Mouse (Mus musculus): ENCODE data around the gene Tmcc2.

Gene Tmcc2

GRCm38 (mm10) chr1:132315889-132316624 is 75.0 kb downstream of the Tmcc2 start, which contains the start of gene Nuak2:
Nuak2 (plus strand) TSS chr1:132316126.
- in situ Hi-C loops (cut with MboI, MseI), result no loop called here

- in situ Hi-C loops (cut with MboI, MseI), result loop anchor here (5.0 kb wide), 1 partner anchor 45 kb away; no protein-coding TSS in a partner anchor
These were observed 78.4 kb downstream of the Tmcc2 start for GRCm38 (mm10) chr1:132312703-132313102.

- in situ Hi-C loops (cut with MboI, MseI), result loop anchor here (5.0 kb wide), 1 partner anchor 45 kb away; no protein-coding TSS in a partner anchor
These were observed 79.0 kb downstream of the Tmcc2 start for GRCm38 (mm10) chr1:132312043-132312442.

- in situ Hi-C loops (cut with MboI, MseI), result loop anchor here (5.0 kb wide), 1 partner anchor 46 kb away; no protein-coding TSS in a partner anchor
These were observed 79.8 kb downstream of the Tmcc2 start for GRCm38 (mm10) chr1:132311174-132311859.

GRCm38 (mm10) chr1:132310754-132311153 is 80.3 kb downstream of the Tmcc2 start:
- in situ Hi-C loops (cut with MboI, MseI), result loop anchor here (5.0 kb wide), 1 partner anchor 47 kb away; no protein-coding TSS in a partner anchor

- in situ Hi-C loops (cut with MboI, MseI), result no loop called here
These were observed 82.4 kb downstream of the Tmcc2 start for GRCm38 (mm10) chr1:132308674-132309073.

- in situ Hi-C loops (cut with MboI, MseI), result no loop called here
These were observed 83.1 kb downstream of the Tmcc2 start for GRCm38 (mm10) chr1:132307962-132308361.

- in situ Hi-C loops (cut with MboI, MseI), result no loop called here
These were observed 84.3 kb downstream of the Tmcc2 start for GRCm38 (mm10) chr1:132306808-132307207.

All from regulatory T cell (primary cell).